Mouse (Mus musculus): ENCODE measurements around the gene Ddb2. TPM values are rescaled to one million over a fixed set of nuclear protein-coding genes. Genes with fewer than 3 reads are reported as not detected.

Ddb2 gene
- polyA plus RNA-seq (2012; rRNA removed), result 37.4 and 41.3 TPM in 2 replicates

DNA sequence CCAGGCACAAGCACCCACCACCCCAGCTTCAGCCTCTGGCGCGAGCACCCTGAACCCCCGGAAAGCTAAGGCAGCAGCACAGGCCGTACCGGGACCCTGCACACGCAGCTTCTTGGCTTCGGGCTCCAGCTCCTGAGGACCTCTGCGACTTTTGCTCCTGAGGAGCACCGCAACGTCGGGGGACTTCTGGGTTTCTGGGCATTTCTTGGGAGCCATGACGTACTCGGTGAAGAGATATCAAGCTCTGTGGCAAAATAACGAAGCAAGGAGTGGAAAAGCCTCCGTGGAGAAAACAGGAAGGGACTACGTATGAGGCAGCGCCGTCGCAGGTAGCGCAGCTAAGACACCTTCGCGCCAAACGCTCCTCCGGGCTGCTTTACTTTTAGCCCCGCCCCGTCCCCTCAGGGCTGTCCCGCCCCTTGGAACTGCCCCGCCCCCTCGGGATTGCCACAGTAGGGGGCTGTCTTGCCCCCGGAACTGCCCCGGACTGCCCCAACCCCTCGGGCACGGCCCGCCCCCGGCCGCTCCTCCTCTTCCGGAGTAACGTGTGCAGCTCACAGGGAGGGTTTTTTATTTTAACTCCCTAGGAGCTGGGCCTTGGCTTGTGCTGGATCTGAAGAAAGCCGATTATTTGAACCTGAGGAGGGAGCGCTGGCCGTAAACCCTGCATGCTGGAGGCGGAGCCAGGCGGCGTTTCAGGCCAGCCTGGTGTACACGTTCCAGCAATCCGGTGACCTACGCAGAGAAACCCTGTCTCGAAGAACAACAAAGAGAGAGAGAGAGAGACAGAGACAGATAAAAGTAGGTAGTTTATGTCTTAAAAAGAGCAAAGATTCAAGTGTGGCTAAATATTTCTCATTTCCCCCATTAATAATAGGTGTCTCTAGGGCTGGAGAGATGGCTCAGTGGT is at the start of gene Ddb2:
TSS of gene Ddb2 (minus strand) at position 382 of the 910 bp plus-strand sequence.
- H3K27ac ChIP-seq (ENCODE audit: insufficient read depth, low read length), result peak within 1 kb of the TSS; percentile 20; the same call in 1 of the 2 replicates
- no peaks in the 10 kb centered on the region; the same call in 1 of the 2 replicates for H3K4me1 ChIP-seq (ENCODE audit: control insufficient read depth, insufficient read depth, low read length)
- peak within 1 kb of the TSS; percentile 93 for H3K4me3 ChIP-seq (ENCODE audit: insufficient read depth, low read length)
- peak; percentile 44; the same call in 1 of the 2 replicates for TF ChIP-seq POLR2A (IDR thresholded peaks at IDR 0.05; ENCODE audit: extremely low read depth, insufficient read depth, low read length)
- TF ChIP-seq CTCF (IDR thresholded peaks at IDR 0.05; ENCODE audit: extremely low read depth, insufficient read depth, low read length), result no peak

DNA sequence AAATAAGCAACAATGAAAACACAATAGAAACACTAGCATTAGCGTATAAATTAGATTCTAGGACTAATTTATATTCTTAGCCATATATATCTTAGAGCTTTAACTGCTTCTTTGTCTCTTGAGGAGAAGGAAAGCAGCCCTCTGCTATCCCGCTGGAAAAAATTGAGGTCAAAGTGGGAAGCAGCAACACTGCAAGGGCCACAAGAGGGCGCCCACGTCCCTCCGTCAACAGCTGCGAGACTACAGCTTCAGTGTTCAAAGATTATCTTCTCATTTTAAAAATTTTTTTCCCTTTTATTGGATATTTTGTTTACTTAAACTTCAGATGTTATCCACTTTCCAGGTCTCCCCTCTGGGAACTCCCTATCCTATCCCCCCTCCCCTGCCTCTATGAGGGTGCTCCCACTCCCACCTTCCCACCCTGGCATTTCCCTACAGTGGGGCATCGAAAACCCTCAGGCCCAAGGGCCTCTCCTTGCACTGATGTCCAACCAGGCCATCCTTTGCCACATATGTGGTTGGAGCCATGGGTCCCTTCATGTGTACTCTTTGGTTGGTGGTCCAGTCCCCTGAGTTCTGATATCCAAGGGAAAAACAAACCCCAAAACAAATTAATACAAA is 49.2 kb upstream of the Ddb2 start:
- Histone ChIP-seq H3K27ac (ENCODE audit: insufficient read depth, low read length) (no peak overlapping the region), H3K4me3 (ENCODE audit: insufficient read depth, low read length) (no peak overlapping the region), H3K4me1 (ENCODE audit: control insufficient read depth, insufficient read depth, low read length) (peaks cover 5% of the 10 kb centered on the region; the same call in 1 of the 2 replicates)
- TF ChIP-seq POLR2A (IDR thresholded peaks at IDR 0.05; ENCODE audit: extremely low read depth, insufficient read depth, low read length) (no peak), CTCF (IDR thresholded peaks at IDR 0.05; ENCODE audit: extremely low read depth, insufficient read depth, low read length) (peak; percentile 94)

GRCm38 (mm10) chr2:91284375-91285199 is 47.8 kb upstream of the Ddb2 start:
- no peak overlapping the region for H3K4me3 ChIP-seq (ENCODE audit: insufficient read depth, low read length)
- H3K27ac ChIP-seq (ENCODE audit: insufficient read depth, low read length), result 0 out of 2 replicates have a peak overlapping the region, but pooled peaks have one; percentile 43
- TF ChIP-seq POLR2A (IDR thresholded peaks at IDR 0.05; ENCODE audit: extremely low read depth, insufficient read depth, low read length), result no peak
- peaks cover 3% of the 10 kb centered on the region; the same call in 1 of the 2 replicates for H3K4me1 ChIP-seq (ENCODE audit: control insufficient read depth, insufficient read depth, low read length)

DNA sequence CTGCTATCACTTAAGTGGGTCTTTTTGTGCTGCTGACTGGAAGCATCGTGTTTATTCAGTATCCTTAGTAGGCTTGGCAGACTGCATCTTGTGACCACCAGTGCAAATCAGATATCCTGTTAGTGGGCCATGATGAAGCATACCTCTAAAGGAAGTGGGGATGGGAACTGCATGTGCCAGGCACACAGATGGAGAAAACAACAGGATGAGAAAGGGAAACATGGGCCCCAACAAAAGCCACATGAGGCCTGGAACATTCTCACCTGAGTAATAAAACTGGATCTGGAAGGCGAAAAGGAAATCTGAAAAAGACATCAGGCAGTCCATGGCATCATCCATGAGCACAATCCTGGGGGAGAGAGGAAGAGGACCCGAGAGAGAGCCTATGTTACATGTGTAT is 47.2 kb upstream of the Ddb2 start:
- Histone ChIP-seq H3K4me3 (ENCODE audit: insufficient read depth, low read length) (no peak overlapping the region), H3K27ac (ENCODE audit: insufficient read depth, low read length) (0 out of 2 replicates have a peak overlapping the region, but pooled peaks have one; percentile 43), H3K4me1 (ENCODE audit: control insufficient read depth, insufficient read depth, low read length) (peaks cover 3% of the 10 kb centered on the region; the same call in 1 of the 2 replicates)
- no peak for TF ChIP-seq CTCF (IDR thresholded peaks at IDR 0.05; ENCODE audit: extremely low read depth, insufficient read depth, low read length)
- TF ChIP-seq POLR2A (IDR thresholded peaks at IDR 0.05; ENCODE audit: extremely low read depth, insufficient read depth, low read length), result no peak

- TF ChIP-seq CTCF (IDR thresholded peaks at IDR 0.05; ENCODE audit: extremely low read depth, insufficient read depth, low read length) (no peak), POLR2A (IDR thresholded peaks at IDR 0.05; ENCODE audit: extremely low read depth, insufficient read depth, low read length) (no peak)
- Histone ChIP-seq H3K4me3 (ENCODE audit: insufficient read depth, low read length) (no peak overlapping the region), H3K4me1 (ENCODE audit: control insufficient read depth, insufficient read depth, low read length) (peaks cover 3% of the 10 kb centered on the region; the same call in 1 of the 2 replicates), H3K27ac (ENCODE audit: insufficient read depth, low read length) (no peak overlapping the region)
Measured at GRCm38 (mm10) chr2:91281366-91281765, 44.6 kb upstream of the Ddb2 start.

GRCm38 (mm10) chr2:91279372-91279755 is 42.6 kb upstream of the Ddb2 start:
- Histone ChIP-seq H3K4me1 (ENCODE audit: control insufficient read depth, insufficient read depth, low read length) (no peaks in the 10 kb centered on the region), H3K4me3 (ENCODE audit: insufficient read depth, low read length) (no peak overlapping the region), H3K27ac (ENCODE audit: insufficient read depth, low read length) (no peak overlapping the region)
- TF ChIP-seq CTCF (IDR thresholded peaks at IDR 0.05; ENCODE audit: extremely low read depth, insufficient read depth, low read length), result no peak
- TF ChIP-seq POLR2A (IDR thresholded peaks at IDR 0.05; ENCODE audit: extremely low read depth, insufficient read depth, low read length), result no peak

DNA sequence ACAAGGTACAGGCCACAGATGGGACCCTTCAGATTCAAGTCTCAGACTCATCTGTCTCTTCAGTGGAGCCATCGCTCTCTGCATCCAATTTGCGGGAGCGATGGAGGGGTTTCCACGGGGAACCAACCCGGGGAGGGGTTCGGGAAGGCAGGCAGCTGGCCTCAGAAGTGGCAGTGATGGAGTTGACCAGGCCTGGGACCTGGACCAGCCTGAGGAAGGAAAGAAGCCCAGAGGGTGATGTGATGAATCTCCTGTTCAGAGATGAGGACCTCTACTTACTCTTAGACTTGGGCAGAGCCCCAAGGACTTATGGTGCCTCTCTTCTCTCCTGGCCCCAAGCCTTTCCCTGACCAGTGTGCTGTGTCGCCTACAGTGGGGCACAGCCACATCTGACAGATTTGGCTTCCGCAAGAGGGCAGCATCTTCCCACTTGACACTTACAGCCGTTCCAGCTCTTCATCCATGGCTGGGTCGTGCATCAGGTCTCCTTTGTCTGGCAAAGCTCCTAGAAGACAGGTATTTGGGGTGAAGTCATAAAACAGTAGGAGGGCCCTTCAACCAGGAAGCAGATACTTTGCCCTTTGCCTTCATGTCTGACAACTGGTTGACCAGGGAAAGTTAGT is 42.1 kb upstream of the Ddb2 start:
- no peak; the same call in 1 of the 2 replicates for TF ChIP-seq POLR2A (IDR thresholded peaks at IDR 0.05; ENCODE audit: extremely low read depth, insufficient read depth, low read length)
- peak; percentile 68 for TF ChIP-seq CTCF (IDR thresholded peaks at IDR 0.05; ENCODE audit: extremely low read depth, insufficient read depth, low read length)
- Histone ChIP-seq H3K4me3 (ENCODE audit: insufficient read depth, low read length) (no peak overlapping the region), H3K27ac (ENCODE audit: insufficient read depth, low read length) (no peak overlapping the region), H3K4me1 (ENCODE audit: control insufficient read depth, insufficient read depth, low read length) (no peaks in the 10 kb centered on the region)

DNA sequence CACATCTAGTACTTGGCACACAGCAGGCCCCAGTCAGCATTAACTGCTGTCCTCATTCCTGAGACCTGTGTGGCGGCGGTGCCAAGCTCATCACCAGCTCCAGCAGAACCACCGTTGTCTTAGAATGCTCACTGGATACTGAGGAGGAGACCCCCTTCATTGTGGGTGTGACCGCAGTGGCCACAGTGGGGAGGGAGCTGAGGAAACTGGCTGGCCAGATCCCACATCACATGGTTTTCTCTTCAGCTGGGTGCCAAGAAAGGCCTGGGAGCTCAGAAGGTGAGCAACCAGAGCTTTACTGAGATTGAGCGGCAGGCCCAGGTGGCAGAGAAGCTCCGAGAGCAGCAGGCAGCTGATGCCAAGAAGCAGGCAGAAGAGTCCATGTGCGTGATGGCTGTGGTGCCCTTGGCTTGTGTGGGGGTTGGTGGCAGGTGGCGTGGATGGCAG is 32.9 kb upstream of the Ddb2 start:
- Histone ChIP-seq H3K4me1 (ENCODE audit: control insufficient read depth, insufficient read depth, low read length) (no peaks in the 10 kb centered on the region; the same call in 1 of the 2 replicates), H3K4me3 (ENCODE audit: insufficient read depth, low read length) (no peak overlapping the region), H3K27ac (ENCODE audit: insufficient read depth, low read length) (no peak overlapping the region)
- no peak for TF ChIP-seq CTCF (IDR thresholded peaks at IDR 0.05; ENCODE audit: extremely low read depth, insufficient read depth, low read length)
- no peak for TF ChIP-seq POLR2A (IDR thresholded peaks at IDR 0.05; ENCODE audit: extremely low read depth, insufficient read depth, low read length)
